Mouse (Mus musculus) liver, embryonic 16.5 days (tissue): ENCODE measurements around the gene Mea1. TPM values are rescaled to one million over a fixed set of nuclear protein-coding genes. Genes with fewer than 3 reads are reported as not detected.

Experiments
- ATAC-seq: fragments of 200-750 bp; cut with Nextera tagmentation; 2 replicates; pipeline ENCODE4 v1.8.0; 2017; ENCODE audit warnings: low read depth, mild to moderate bottlenecking, moderate number of reproducible peaks, moderate library complexity
- H3K27ac ChIP-seq: fragments of 300-500 bp; sonication (generic); 2 replicates; pipeline ENCODE4 v1.5.1; 2014; ENCODE audit warnings: mild to moderate bottlenecking, low read length
- H3K27me3 ChIP-seq: fragments of 300-500 bp; sonication (generic); 2 replicates; pipeline ENCODE4 v1.6.1; 2014; ENCODE audit warnings: low read depth, low read length, mixed read lengths; ENCODE audit not compliant: control insufficient read depth, insufficient read depth
- H3K36me3 ChIP-seq: fragments of 300-500 bp; sonication (generic); 2 replicates; pipeline ENCODE4 v1.6.1; 2014; ENCODE audit warnings: mild to moderate bottlenecking; ENCODE audit not compliant: control insufficient read depth, insufficient read depth
- H3K4me1 ChIP-seq: fragments of 300-500 bp; sonication (generic); 2 replicates; pipeline ENCODE4 v1.6.1; 2014; ENCODE audit warnings: low read depth, low read length, mixed read lengths; ENCODE audit not compliant: control insufficient read depth
- H3K4me2 ChIP-seq: fragments of 300-500 bp; sonication (generic); 2 replicates; pipeline ENCODE4 v1.6.1; 2014; ENCODE audit warnings: low read depth, low read length, mixed read lengths
- H3K4me3 ChIP-seq: fragments of 300-500 bp; sonication (generic); 2 replicates; pipeline ENCODE4 v1.5.1; 2014; ENCODE audit warnings: low read depth, mild to moderate bottlenecking, low read length
- H3K9ac ChIP-seq: fragments of 300-500 bp; sonication (generic); 2 replicates; pipeline ENCODE4 v1.6.1; 2014; ENCODE audit warnings: low read depth, low read length
- H3K9me3 ChIP-seq: fragments of 300-500 bp; sonication (generic); replicated peaks from 2 replicates; pipeline ENCODE4 v1.6.1; 2016; ENCODE audit warnings: low read length; ENCODE audit not compliant: control insufficient read depth
- WGBS: fragments of 180-500 bp; shearing (Covaris S2); extraction: QIAGEN DNeasy Blood & Tissue Kit; methylation state at CpG from one replicate; pipeline ENCODE4 v1.1.7; 2014; ENCODE audit not compliant: insufficient replicate concordance; 5-methylcytosine and 5-hydroxymethylcytosine counted together
- polyA plus RNA-seq: library from polyadenylated mRNA; unstranded; fragments of >200 nt; fragmentation: Nextera tagmentation; extraction: Ambion mirVana; gene quantifications from 2 replicates; pipeline ENCODE4 v1.2.1, GENCODE M21; 2015

Gene Mea1
- polyA plus RNA-seq, 1 experiment from 2014 or later, result 50.1 TPM

DNA sequence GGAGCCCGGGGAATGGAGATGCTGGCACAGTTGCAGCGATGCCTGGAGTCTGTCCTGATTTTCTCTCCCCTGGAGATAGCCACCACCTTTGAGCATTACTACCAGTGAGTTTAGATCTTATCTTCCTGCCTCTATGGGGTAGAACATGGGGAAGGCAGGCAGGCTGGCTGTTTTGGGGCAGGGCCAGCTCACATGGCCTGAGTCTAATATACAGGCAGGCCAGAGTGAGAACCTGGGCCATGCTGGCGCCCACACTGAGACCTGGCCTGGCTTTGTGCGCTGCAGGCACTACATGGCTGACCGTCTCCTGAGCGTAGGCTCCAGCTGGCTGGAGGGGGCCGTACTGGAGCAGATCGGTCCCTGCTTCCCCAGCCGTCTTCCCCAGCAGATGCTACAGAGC is 17.2 kb upstream of the Mea1 start:
- H3K9ac ChIP-seq, result no peak overlapping the region
- H3K4me2 ChIP-seq, result no peak overlapping the region
- no peaks in the 10 kb centered on the region for H3K9me3 ChIP-seq
- H3K27me3 ChIP-seq, result no peaks in the 10 kb centered on the region
- no peak overlapping the region for H3K27ac ChIP-seq
- no peaks in the 10 kb centered on the region; the same call in 1 of the 2 replicates for H3K4me1 ChIP-seq
- ATAC-seq, result no peak
- H3K36me3 ChIP-seq, result peaks cover 8% of the 10 kb centered on the region
- WGBS, result 81% methylated on average over 9 of the region's 9 CpGs
- no peak overlapping the region for H3K4me3 ChIP-seq

DNA sequence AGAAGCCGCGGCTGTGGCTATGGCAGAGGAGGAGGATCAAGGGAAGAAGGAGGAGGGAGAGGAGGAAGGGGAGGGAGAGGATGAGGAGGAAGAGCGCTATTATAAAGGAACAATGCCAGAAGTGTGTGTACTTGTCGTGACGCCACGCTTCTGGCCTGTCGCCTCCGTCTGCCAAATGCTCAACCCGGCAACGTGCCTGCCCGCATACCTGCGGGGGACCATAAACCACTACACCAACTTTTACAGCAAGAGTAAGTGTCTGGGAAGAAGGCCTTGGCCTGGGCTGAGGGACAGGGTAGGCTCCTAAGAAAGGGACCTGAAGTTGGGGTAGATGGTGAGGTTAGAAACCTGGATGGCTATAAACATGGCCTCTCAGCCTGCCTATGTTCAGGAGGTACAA is 16.6 kb upstream of the Mea1 start:
- H3K9me3 ChIP-seq, result no peaks in the 10 kb centered on the region
- H3K36me3 ChIP-seq, result peaks cover 8% of the 10 kb centered on the region
- H3K9ac ChIP-seq, result no peak overlapping the region
- H3K4me3 ChIP-seq, result no peak overlapping the region
- no peaks in the 10 kb centered on the region for H3K4me1 ChIP-seq
- no peak overlapping the region for H3K27ac ChIP-seq
- WGBS, result 83% methylated on average over 12 of the region's 12 CpGs
- ATAC-seq, result no peak
- no peaks in the 10 kb centered on the region for H3K27me3 ChIP-seq
- no peak overlapping the region for H3K4me2 ChIP-seq

DNA sequence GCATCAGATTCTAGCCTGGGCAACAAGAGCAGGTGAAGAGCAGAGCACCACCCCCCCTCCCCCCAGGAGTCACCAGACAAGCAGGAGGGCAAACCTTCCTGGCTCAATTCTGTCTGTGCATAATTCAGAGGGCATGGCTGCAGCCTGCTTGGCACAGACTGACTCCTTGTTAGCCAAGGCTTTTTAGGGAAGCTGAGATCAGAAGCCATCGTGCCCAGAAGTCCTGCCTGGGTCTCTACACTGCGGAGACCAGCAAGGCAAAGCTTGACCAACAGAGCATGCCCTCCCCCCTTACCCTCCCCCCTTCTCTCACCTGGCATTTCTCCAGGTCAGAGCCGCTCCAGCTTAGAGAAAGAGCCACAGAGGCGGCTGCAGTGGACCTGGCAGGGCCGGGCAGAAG is 15.9 kb upstream of the Mea1 start:
- ATAC-seq, result no peak
- H3K27ac ChIP-seq, result no peak overlapping the region
- no peaks in the 10 kb centered on the region for H3K4me1 ChIP-seq
- no peaks in the 10 kb centered on the region for H3K27me3 ChIP-seq
- peaks cover 8% of the 10 kb centered on the region for H3K36me3 ChIP-seq
- no peaks in the 10 kb centered on the region for H3K9me3 ChIP-seq
- no peak overlapping the region for H3K4me3 ChIP-seq
- 77% methylated on average over 5 of the region's 5 CpGs for WGBS
- H3K4me2 ChIP-seq, result no peak overlapping the region
- H3K9ac ChIP-seq, result no peak overlapping the region

DNA sequence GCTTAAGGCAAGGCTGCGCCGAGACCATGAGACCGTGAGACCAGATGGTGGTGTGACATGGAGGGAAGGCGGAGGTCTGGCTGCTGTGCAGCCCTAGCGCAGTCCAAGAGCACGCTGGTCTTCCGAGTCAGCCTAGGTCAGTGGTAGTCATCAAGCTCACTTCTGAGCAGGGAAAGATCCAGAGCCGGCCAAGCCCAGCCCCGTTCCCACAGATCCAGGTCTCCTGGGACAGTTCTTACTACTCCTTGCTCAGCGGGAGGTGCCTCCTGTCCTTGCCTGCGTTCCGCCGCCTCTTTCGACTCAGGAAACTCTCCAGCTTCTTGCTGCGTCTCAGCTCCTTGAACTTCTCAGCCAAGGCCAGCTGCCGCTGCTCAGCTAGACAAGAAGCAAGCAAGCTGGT is 10.9 kb upstream of the Mea1 start:
- no peak for ATAC-seq
- Histone ChIP-seq H3K4me3 (no peak overlapping the region), H3K9me3 (no peaks in the 10 kb centered on the region), H3K4me2 (no peak overlapping the region), H3K27ac (no peak overlapping the region), H3K4me1 (peaks cover under 1% of the 10 kb centered on the region), H3K9ac (no peak overlapping the region), H3K36me3 (peaks cover 12% of the 10 kb centered on the region), H3K27me3 (no peaks in the 10 kb centered on the region)
- 88% methylated on average over 16 of the region's 16 CpGs for WGBS

DNA sequence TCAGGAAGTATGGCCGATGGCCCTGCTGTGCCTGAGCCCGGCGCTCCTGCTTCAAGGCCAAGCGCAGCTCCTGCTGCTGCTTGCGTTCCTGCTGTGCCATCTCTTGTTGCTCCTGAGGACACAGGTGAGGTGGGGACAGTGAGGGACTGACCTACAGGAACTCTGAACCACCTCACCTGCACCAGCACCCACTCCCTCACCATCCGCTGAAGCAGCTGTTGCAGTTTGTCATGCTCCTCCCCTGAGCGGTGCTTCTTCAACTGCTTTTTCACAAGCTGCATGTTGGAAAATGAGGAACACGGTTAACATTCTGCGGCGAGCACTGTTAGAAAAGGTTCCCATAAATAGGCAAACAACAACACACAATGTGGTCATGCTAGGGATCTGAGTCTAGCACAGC is 8.7 kb upstream of the Mea1 start:
- no peak overlapping the region for H3K4me3 ChIP-seq
- no peak overlapping the region for H3K9ac ChIP-seq
- H3K4me1 ChIP-seq, result peaks cover 16% of the 10 kb centered on the region
- no peaks in the 10 kb centered on the region for H3K9me3 ChIP-seq
- 85% methylated on average over 10 of the region's 10 CpGs for WGBS
- H3K4me2 ChIP-seq, result no peak overlapping the region
- no peak for ATAC-seq
- no peak overlapping the region for H3K27ac ChIP-seq
- no peaks in the 10 kb centered on the region for H3K27me3 ChIP-seq
- H3K36me3 ChIP-seq, result peaks cover 8% of the 10 kb centered on the region

DNA sequence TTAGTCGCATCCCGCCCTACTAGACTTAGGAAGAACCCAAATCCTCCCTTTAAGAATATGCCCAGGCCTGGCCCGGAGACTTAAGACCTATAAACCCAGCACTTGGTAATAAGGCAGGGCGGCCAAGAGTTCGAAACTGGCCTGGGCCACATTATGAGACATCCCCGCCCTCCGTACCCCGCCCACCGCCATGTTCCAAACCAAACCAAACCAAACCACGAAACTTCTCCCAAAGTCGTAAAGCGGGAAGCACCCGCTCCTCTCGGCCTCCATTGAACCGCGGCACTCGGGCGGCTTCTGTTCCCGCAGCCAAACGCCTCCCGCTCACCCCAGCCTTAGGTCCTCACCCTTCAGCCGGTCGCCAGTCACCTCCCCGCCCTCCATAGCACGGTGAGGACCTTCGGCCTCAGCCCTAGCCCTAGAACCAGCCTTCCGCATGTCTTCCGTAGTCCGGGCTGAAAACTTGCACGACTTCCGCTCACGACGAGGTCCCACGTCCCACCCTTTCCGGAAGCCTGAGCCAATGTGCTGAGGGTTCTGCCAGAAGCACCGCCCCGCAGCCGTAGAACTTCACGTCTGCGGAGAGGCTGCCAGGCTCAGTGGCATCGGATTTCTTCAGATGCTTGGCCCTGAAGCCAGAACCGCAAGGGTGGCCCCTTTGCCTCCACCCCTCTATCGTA is 4.6 kb upstream of the Mea1 start, which contains the start of gene Rrp36:
Gene Rrp36, minus strand, starts transcription at position 503 of the 680 bp plus-strand sequence.
- under 1% methylated on average over 43 of the region's 43 CpGs for WGBS
- Histone ChIP-seq H3K9me3 (no peaks in the 10 kb centered on the region), H3K36me3 (peaks cover 23% of the 10 kb centered on the region), H3K9ac (peak within 1 kb of the TSS; percentile 72), H3K4me2 (peak within 1 kb of the TSS; percentile 68), H3K27ac (peak within 1 kb of the TSS; percentile 83), H3K27me3 (no peaks in the 10 kb centered on the region), H3K4me1 (peaks cover 28% of the 10 kb centered on the region), H3K4me3 (peak within 1 kb of the TSS; percentile 81)
- ATAC-seq, result peak; percentile 94

DNA sequence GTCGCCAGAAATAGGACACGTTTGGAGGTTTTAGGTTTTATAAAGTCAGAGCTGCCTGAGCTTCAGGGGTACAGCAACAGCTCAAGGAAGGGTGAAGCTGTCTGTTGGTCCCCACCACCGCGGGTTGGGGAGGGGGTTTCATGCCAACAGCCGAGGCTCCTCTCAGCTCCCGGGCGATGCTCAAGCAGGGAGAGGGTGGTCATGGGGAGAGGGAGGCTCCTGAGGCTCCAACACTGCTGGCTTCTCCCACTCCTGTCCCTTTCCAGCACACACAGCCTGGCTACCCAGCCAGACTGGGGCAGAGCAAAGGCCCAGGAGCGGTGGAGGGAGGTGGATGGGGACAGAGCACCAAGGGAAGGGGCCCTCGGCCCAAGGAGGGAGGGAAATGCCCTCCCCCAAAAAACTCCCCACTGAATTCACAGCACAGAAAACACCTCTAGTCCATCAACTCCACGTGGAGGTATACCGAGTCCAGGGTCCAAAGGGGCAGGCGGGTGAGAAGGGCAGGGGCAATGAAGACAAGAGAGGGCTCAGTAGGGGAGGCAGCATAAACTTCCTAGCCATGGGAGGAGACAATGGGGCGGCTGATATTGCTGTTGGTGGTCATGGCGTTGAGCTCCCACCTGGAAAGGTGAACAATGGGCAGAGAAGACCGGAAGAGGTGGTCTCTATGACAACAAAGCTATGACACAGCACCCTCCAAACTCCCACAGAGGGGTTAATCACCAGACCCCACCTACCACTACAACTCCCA is 3.9 kb upstream of the Mea1 start:
- Histone ChIP-seq H3K4me3 (peak overlapping the region; percentile 81), H3K9ac (peak overlapping the region; percentile 72), H3K4me1 (peaks cover 35% of the 10 kb centered on the region), H3K27ac (peak overlapping the region; percentile 83), H3K9me3 (no peaks in the 10 kb centered on the region), H3K36me3 (peaks cover 19% of the 10 kb centered on the region), H3K4me2 (peak overlapping the region; percentile 68), H3K27me3 (no peaks in the 10 kb centered on the region)
- 37% methylated on average over 15 of the region's 15 CpGs for WGBS
- peak; percentile 11; the same call in 1 of the 2 replicates for ATAC-seq

DNA sequence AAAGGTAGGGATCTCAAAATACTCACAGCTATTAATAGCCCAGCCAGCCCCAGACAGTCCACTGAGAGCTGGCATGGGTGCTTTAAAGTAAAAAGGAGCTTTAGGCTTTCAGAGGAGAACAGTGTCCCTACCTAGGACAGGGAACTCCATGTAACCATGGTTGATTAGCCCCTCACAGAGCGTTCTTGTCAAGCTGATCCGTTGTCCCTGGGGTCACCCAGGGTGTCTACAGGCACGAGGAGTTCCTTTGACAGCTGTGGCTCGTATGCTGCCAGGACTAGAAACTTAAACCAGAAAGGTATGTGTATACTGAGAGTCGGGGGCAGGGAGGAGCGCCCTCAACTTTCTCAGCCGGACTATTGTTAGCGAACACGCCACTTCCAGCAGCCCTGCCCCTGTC is 318 bp downstream of the Mea1 start:
- no peaks in the 10 kb centered on the region for H3K27me3 ChIP-seq
- peaks cover 22% of the 10 kb centered on the region for H3K36me3 ChIP-seq
- peak overlapping the region; percentile 91 for H3K9ac ChIP-seq
- peak overlapping the region; percentile 93; the same call in 1 of the 2 replicates for H3K27ac ChIP-seq
- H3K4me1 ChIP-seq, result peaks cover 37% of the 10 kb centered on the region
- H3K4me2 ChIP-seq, result peak overlapping the region; percentile 95
- no peaks in the 10 kb centered on the region for H3K9me3 ChIP-seq
- H3K4me3 ChIP-seq, result peak overlapping the region; percentile 97; the same call in 1 of the 2 replicates
- no peak for ATAC-seq
- WGBS, result 66% methylated on average over 9 of the region's 9 CpGs
